Mouse (Mus musculus): Measurements from ENCODE around the gene Olfr221. TPM values are rescaled to one million over a fixed set of nuclear protein-coding genes. Genes with fewer than 3 reads are reported as not detected.
"Not testable (repeated sequence)": the region's sequence is repeated elsewhere in the genome, so short reads cannot be mapped to it uniquely, and the experiment has no call there.

Gene Olfr221
- not detected in 2 replicates for total RNA-seq (2014; rRNA removed)
- polyA plus RNA-seq (2015; fragmentation: Nextera tagmentation; extraction: Ambion mirVana), result not detected in 2 replicates

GRCm38 (mm10) chr14:52042359-52042758, at the start of gene Olfr221:
Gene Olfr221, minus strand, starts transcription at chr14:52042459.
- not testable (repeated sequence) for H3K27ac ChIP-seq (ENCODE audit: low read depth, low read length); H3K9me3 ChIP-seq (ENCODE audit: low read length); DNase-seq (ENCODE audit: low spot score); H3K27me3 ChIP-seq (ENCODE audit: insufficient read depth, low read length); ATAC-seq (ENCODE audit: low FRiP score); H3K4me3 ChIP-seq (ENCODE audit: low read depth, low read length); H3K9ac ChIP-seq (replicated peaks; ENCODE audit: low read length, poor library complexity, severe bottlenecking); H3K4me1 ChIP-seq (ENCODE audit: insufficient read depth, low read length); H3K36me3 ChIP-seq (ENCODE audit: insufficient read depth, low read length); H3K4me2 ChIP-seq (ENCODE audit: low read depth, low read length, poor library complexity, severe bottlenecking)
- 71% methylated on average over 3 of the region's 3 CpGs for WGBS

- H3K4me1 ChIP-seq (ENCODE audit: insufficient read depth, low read length), result no peaks in the 10 kb centered on the region
- H3K9ac ChIP-seq (replicated peaks; ENCODE audit: low read length, poor library complexity, severe bottlenecking), result no peak overlapping the region
- no peak overlapping the region for H3K27ac ChIP-seq (ENCODE audit: low read depth, low read length)
- H3K36me3 ChIP-seq (ENCODE audit: insufficient read depth, low read length), result peaks cover 14% of the 10 kb centered on the region
- DNase-seq (ENCODE audit: low spot score) (no peak), ATAC-seq (ENCODE audit: low FRiP score) (no peak)
- no peak overlapping the region for H3K4me3 ChIP-seq (ENCODE audit: low read depth, low read length)
- TF ChIP-seq CTCF (IDR thresholded peaks at IDR 0.05), result no peak
- no peak overlapping the region for H3K4me2 ChIP-seq (ENCODE audit: low read depth, low read length, poor library complexity, severe bottlenecking)
- no peaks in the 10 kb centered on the region for H3K9me3 ChIP-seq (ENCODE audit: low read length)
- no peaks in the 10 kb centered on the region for H3K27me3 ChIP-seq (ENCODE audit: insufficient read depth, low read length)
Measured at GRCm38 (mm10) chr14:52083083-52083482, 40.8 kb upstream of the Olfr221 start.

GRCm38 (mm10) chr14:52071599-52072137, 29.4 kb upstream of the Olfr221 start:
- Histone ChIP-seq H3K9me3 (ENCODE audit: low read length) (no peaks in the 10 kb centered on the region), H3K9ac (replicated peaks; ENCODE audit: low read length, poor library complexity, severe bottlenecking) (no peak overlapping the region), H3K4me2 (ENCODE audit: low read depth, low read length, poor library complexity, severe bottlenecking) (no peak overlapping the region), H3K27ac (ENCODE audit: low read depth, low read length) (no peak overlapping the region), H3K4me3 (ENCODE audit: low read depth, low read length) (no peak overlapping the region), H3K36me3 (ENCODE audit: insufficient read depth, low read length) (peaks cover 24% of the 10 kb centered on the region), H3K27me3 (ENCODE audit: insufficient read depth, low read length) (no peaks in the 10 kb centered on the region), H3K4me1 (ENCODE audit: insufficient read depth, low read length) (no peaks in the 10 kb centered on the region)
- no peak for TF ChIP-seq CTCF (IDR thresholded peaks at IDR 0.05)
- WGBS, result 97% methylated on average over 15 of the region's 15 CpGs
- ATAC-seq (ENCODE audit: low FRiP score), result peak; percentile 20; the same call in 1 of the 2 replicates
- DNase-seq (ENCODE audit: low spot score), result no peak

- Histone ChIP-seq H3K4me3 (ENCODE audit: low read depth, low read length) (no peak overlapping the region), H3K27me3 (ENCODE audit: insufficient read depth, low read length) (no peaks in the 10 kb centered on the region), H3K36me3 (ENCODE audit: insufficient read depth, low read length) (peaks cover 1% of the 10 kb centered on the region; the same call in 1 of the 2 replicates), H3K9me3 (ENCODE audit: low read length) (no peaks in the 10 kb centered on the region), H3K4me2 (ENCODE audit: low read depth, low read length, poor library complexity, severe bottlenecking) (no peak overlapping the region), H3K4me1 (ENCODE audit: insufficient read depth, low read length) (no peaks in the 10 kb centered on the region), H3K9ac (replicated peaks; ENCODE audit: low read length, poor library complexity, severe bottlenecking) (no peak overlapping the region), H3K27ac (ENCODE audit: low read depth, low read length) (no peak overlapping the region)
- 62% methylated on average over 4 of the region's 4 CpGs for WGBS
- no peak for TF ChIP-seq CTCF (IDR thresholded peaks at IDR 0.05)
- ATAC-seq (ENCODE audit: low FRiP score), result no peak
- DNase-seq (ENCODE audit: low spot score), result no peak
Measured at GRCm38 (mm10) chr14:52066135-52066534, 23.9 kb upstream of the Olfr221 start.

GRCm38 (mm10) chr14:52061798-52062197, 19.5 kb upstream of the Olfr221 start:
- Histone ChIP-seq H3K9ac (replicated peaks; ENCODE audit: low read length, poor library complexity, severe bottlenecking) (no peak overlapping the region), H3K9me3 (ENCODE audit: low read length) (no peaks in the 10 kb centered on the region), H3K4me1 (ENCODE audit: insufficient read depth, low read length) (no peaks in the 10 kb centered on the region), H3K4me2 (ENCODE audit: low read depth, low read length, poor library complexity, severe bottlenecking) (no peak overlapping the region), H3K4me3 (ENCODE audit: low read depth, low read length) (no peak overlapping the region), H3K27me3 (ENCODE audit: insufficient read depth, low read length) (no peaks in the 10 kb centered on the region), H3K36me3 (ENCODE audit: insufficient read depth, low read length) (no peaks in the 10 kb centered on the region), H3K27ac (ENCODE audit: low read depth, low read length) (no peak overlapping the region)
- ATAC-seq (ENCODE audit: low FRiP score), result no peak
- TF ChIP-seq CTCF (IDR thresholded peaks at IDR 0.05), result no peak
- WGBS, result 87% methylated on average over 8 of the region's 8 CpGs
- DNase-seq (ENCODE audit: low spot score), result no peak

- no peaks in the 10 kb centered on the region for H3K36me3 ChIP-seq (ENCODE audit: insufficient read depth, low read length)
- no peak for TF ChIP-seq CTCF (IDR thresholded peaks at IDR 0.05)
- WGBS, result 78% methylated on average over 1 of the region's 1 CpGs
- peak; percentile 60 for DNase-seq (ENCODE audit: low spot score)
- no peak overlapping the region for H3K9ac ChIP-seq (replicated peaks; ENCODE audit: low read length, poor library complexity, severe bottlenecking)
- H3K4me2 ChIP-seq (ENCODE audit: low read depth, low read length, poor library complexity, severe bottlenecking), result no peak overlapping the region
- H3K4me3 ChIP-seq (ENCODE audit: low read depth, low read length), result no peak overlapping the region
- no peak for ATAC-seq (ENCODE audit: low FRiP score)
- H3K4me1 ChIP-seq (ENCODE audit: insufficient read depth, low read length), result no peaks in the 10 kb centered on the region
- H3K27ac ChIP-seq (ENCODE audit: low read depth, low read length), result no peak overlapping the region
- no peaks in the 10 kb centered on the region for H3K27me3 ChIP-seq (ENCODE audit: insufficient read depth, low read length)
- H3K9me3 ChIP-seq (ENCODE audit: low read length), result no peaks in the 10 kb centered on the region
Measured at GRCm38 (mm10) chr14:52060800-52061199, 18.5 kb upstream of the Olfr221 start.
